Mouse (Mus musculus): ENCODE data around the gene Spata2. TPM values are rescaled to one million over a fixed set of nuclear protein-coding genes. Genes with fewer than 3 reads are reported as not detected.

Gene Spata2
- 32.2 and 36.4 TPM in 2 replicates for polyA plus RNA-seq (2012; rRNA removed)

DNA sequence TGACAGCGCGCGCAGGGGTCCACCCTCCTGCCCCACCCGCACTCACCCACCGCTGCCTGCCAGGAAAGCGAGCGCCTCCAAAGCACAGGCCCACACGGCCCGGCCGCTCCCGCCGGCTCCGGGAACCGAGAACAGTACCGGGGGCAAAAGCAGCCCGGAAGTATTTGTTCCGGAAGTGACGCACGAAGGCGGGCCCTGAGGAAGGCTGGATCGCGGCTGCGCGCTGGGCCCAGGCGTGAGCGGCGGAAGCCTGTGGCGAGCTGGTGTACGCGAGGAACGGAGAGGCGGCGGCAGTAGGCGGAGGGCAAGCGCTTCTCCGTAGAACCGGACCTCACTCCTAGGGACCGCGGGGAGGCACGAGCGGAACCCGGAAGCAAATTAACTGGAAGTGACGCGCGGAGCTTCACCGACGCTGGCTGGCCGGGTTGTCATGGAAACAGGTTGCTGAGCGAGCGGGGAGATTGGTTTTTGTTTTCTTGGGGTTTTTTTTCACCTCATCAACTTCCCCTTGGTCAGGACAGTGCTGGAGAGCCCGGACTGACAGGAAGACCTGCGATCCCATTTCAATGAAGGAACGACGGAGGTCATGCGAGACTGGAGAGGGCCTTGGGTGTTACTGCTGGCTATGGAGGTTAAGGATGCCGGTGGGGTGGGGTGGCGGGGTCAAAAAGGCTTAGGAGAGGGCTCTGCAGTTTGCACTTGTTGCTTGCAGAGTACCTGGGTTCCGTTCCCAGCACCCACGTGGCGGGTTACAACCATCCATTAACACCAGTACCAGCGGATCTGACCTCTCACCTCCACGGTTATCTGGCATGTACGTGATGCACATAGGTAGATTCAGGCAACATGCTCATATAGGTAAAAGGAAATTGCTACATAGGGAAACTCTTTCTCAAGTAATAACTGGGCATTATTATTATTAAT, at the start of gene Spata2:
Spata2 (minus strand) TSS at position 175 of the 924 bp plus-strand sequence.

GRCm38 (mm10) chr2:167537476-167538297, 45.0 kb upstream of the Spata2 start, which contains the start of gene Snai1:
Gene Snai1 (plus strand): TSS chr2:167538195.

GRCm38 (mm10) chr2:167491757-167492708, 654 bp downstream of the Spata2 start, which contains the start of gene Rnf114:
Gene Rnf114 (plus strand): TSS chr2:167492645.

Other genes with a start within 250 kb of the Spata2 start
- gene B4galt5, start 143.7 kb downstream of the Spata2 start, polyA plus RNA-seq (2012; rRNA removed): 28.0 and 31.8 TPM in 2 replicates
- gene Slc9a8, start 71.2 kb downstream of the Spata2 start, polyA plus RNA-seq (2012; rRNA removed): 40.4 and 41.8 TPM in 2 replicates
- gene Rnf114, start 242 bp downstream of the Spata2 start, polyA plus RNA-seq (2012; rRNA removed): 120 and 139 TPM in 2 replicates
- 10.1 and 29.1 TPM in 2 replicates for gene Snai1, start 45.3 kb upstream of the Spata2 start, polyA plus RNA-seq (2012; rRNA removed)
- gene Ube2v1, start 139.2 kb upstream of the Spata2 start, polyA plus RNA-seq (2012; rRNA removed): 134 and 153 TPM in 2 replicates
- 5.6 and 6.7 TPM in 2 replicates for gene Gm20431, start 168.6 kb upstream of the Spata2 start, polyA plus RNA-seq (2012; rRNA removed)
- gene Cebpb, start 196.0 kb upstream of the Spata2 start, polyA plus RNA-seq (2012; rRNA removed): 6.7 and 14.0 TPM in 2 replicates
- 42.3 and 49.6 TPM in 2 replicates for gene Tmem189, start 196.9 kb upstream of the Spata2 start, polyA plus RNA-seq (2012; rRNA removed)

Measured in central nervous system, embryonic 14 days (tissue).